Mouse (Mus musculus): ENCODE measurements around the gene Krtap26-1. TPM values are rescaled to one million over a fixed set of nuclear protein-coding genes. Genes with fewer than 3 reads are reported as not detected.

Gene Krtap26-1
- polyA plus RNA-seq, 1 experiment = not detected

DNA sequence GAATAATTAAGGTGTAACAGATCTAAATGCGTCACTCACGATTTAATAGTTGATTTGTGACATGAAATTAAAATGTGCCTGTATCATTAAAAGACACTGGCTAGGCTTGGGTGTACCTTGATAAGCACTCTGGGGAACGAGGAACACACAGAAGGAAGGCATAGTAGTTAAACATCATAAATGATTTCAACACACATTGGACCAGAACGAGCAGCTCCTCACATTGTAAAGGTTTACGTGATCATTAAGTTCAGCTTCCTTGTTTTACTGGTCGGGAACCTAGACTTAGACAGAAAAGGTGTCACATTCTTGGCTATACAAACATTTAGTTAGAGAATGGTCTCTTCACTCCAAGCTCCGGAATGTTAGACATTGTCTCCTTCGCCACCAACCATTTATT is 47.3 kb downstream of the Krtap26-1 start:
- TF ChIP-seq GATA1 (IDR thresholded peaks at IDR 0.05; ENCODE audit: low read length) = no peak

DNA sequence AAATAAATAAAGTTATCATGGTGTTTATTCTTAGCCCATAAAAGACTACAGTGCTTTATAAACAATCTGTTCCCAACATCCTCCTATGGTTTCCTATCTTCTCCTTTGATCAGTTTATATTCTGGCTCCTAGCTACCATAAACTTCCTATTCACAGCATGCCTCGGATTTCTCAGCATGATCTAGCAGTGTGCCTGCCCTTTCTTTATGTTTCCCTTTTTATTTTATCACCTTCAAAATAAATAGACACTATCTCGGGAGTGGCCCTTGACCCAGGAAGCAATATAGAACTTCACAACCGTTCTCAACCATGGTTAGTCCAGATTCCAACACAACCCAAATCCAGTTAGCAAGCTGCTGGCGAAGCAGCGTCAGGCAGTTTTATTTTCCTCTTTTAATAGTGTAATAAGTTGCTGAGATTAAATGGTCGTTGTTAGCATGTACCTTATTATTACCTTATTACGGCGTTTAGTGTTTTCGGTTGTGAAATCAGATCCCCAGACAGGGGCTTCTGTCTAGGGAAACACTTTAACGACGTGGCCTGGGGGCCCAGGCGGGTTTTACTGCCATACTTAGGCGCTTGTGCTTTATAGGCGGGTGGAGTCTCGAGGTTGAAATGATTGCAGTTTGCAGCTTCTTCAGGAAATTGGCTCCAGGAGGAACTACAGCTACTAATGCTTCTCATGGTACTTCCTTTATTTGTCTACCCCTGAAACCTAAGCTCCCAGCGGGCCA is 47.9 kb downstream of the Krtap26-1 start:
- no peak for TF ChIP-seq GATA1 (IDR thresholded peaks at IDR 0.05; ENCODE audit: low read length)

Other genes starting within 250 kb of the Krtap26-1 start
- gene Cldn17, start 140.8 kb downstream of the Krtap26-1 start, polyA plus RNA-seq (2012) = not detected in 2 replicates
- gene Cldn8, start 84.6 kb downstream of the Krtap26-1 start, polyA plus RNA-seq (2012) = not detected in 2 replicates
- not detected in 2 replicates for gene Krtap24-1, start 35.5 kb downstream of the Krtap26-1 start, polyA plus RNA-seq (2012)
- gene 2310079G19Rik, start 20.1 kb downstream of the Krtap26-1 start, polyA plus RNA-seq (2012) = not detected in 2 replicates
- not detected in 2 replicates for gene Krtap27-1, start 23.9 kb upstream of the Krtap26-1 start, polyA plus RNA-seq (2012)
- gene 2310061N02Rik, start 60.2 kb upstream of the Krtap26-1 start, polyA plus RNA-seq (2012) = not detected in 2 replicates
- gene Krtap13-1, start 81.1 kb upstream of the Krtap26-1 start, polyA plus RNA-seq (2012) = not detected in 2 replicates
- not detected in 2 replicates for gene Krtap13, start 103.8 kb upstream of the Krtap26-1 start, polyA plus RNA-seq (2012)
- gene 2310034C09Rik, start 111.1 kb upstream of the Krtap26-1 start, polyA plus RNA-seq (2012) = not detected in 2 replicates
- gene 2310057N15Rik, start 126.4 kb upstream of the Krtap26-1 start, polyA plus RNA-seq (2012) = not detected in 2 replicates
- not detected in 2 replicates for gene Gm5965, start 130.1 kb upstream of the Krtap26-1 start, polyA plus RNA-seq (2012)
- not detected in 2 replicates for gene Gm20741, start 164.4 kb upstream of the Krtap26-1 start, polyA plus RNA-seq (2012)
- gene Krtap15, start 172.4 kb upstream of the Krtap26-1 start, polyA plus RNA-seq (2012) = not detected in 2 replicates
- gene Krtap14, start 178.3 kb upstream of the Krtap26-1 start, polyA plus RNA-seq (2012) = not detected in 2 replicates
- gene Krtap19-1, start 221.6 kb upstream of the Krtap26-1 start, polyA plus RNA-seq (2012) = not detected in 2 replicates
- not detected in 2 replicates for gene Krtap19-2, start 226.5 kb upstream of the Krtap26-1 start, polyA plus RNA-seq (2012)
- gene Krtap19-3, start 230.2 kb upstream of the Krtap26-1 start, polyA plus RNA-seq (2012) = not detected in 2 replicates
- gene Krtap19-4, start 237.3 kb upstream of the Krtap26-1 start, polyA plus RNA-seq (2012) = not detected in 2 replicates
- not detected in 2 replicates for gene Krtap19-5, start 248.7 kb upstream of the Krtap26-1 start, polyA plus RNA-seq (2012)

All from G1E-ER4 (cell line).